Mouse (Mus musculus): ENCODE measurements around the gene Gm17455.

Gm17455 gene

DNA sequence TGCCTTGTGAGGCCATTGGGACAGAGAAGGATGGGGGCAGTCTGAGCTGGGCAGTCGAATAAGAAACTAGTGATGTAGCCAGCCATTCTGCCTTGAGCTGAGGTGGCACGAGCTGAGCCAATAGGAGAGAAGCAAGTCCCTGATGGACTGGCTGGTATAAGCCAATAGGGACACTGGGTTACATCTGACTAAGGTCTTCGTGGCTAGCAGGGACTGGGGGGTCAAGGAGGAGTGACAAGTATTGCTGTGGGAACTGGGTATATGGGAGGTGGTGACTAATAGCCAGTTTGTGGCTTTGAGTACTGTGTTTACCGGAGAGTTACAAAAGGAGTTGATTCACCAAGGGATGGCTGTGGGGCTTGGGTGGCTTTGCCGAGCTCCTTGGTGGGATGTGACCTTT lies 3.9 kb upstream of the Gm17455 start:
- ChIA-PET CTCF (interaction anchor here in 1 of 4 experiments (0.7 kb wide), 1 partner anchor 17 kb away, joined by 3 read pairs; no protein-coding TSS in a partner anchor), POLR2A (no interaction called here)

DNA sequence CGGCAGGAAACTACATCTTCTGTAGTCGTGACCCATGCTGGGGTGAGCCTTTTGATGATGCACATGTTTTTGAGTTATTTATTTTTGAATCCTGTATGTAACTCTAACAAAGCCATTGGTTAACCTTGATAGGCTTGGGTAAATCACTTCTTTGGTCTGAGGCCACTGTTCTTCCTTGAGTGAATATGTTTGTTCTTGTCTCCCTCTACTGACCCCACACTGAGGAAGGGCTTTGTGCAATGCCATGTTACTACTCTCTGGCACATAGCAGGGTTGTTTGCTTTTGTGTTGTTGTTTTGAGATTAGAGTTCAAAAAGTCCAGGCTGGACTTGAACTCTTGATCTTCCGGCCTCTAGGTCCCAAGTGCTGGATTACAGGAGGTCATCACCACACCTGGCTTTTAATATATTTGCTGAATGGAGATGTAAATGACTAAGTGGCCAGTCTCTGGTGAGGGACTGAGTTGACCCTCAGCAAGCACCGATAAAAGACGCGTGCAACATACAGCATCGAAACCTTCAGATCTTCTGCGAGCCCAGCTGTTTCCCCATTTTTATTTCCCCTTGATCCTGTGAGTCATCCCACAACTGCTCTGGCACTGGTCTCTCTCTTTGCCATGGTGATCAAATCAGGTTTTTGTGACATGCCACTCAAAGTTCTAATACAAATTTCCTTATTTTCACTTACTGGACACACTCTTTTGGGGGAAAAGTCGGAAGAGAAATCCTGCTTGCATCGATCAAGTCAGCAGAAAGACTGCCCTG lies 1.3 kb upstream of the Gm17455 start:
- POLR2A ChIA-PET, result no interaction called here
- CTCF ChIA-PET, result no interaction called here

DNA sequence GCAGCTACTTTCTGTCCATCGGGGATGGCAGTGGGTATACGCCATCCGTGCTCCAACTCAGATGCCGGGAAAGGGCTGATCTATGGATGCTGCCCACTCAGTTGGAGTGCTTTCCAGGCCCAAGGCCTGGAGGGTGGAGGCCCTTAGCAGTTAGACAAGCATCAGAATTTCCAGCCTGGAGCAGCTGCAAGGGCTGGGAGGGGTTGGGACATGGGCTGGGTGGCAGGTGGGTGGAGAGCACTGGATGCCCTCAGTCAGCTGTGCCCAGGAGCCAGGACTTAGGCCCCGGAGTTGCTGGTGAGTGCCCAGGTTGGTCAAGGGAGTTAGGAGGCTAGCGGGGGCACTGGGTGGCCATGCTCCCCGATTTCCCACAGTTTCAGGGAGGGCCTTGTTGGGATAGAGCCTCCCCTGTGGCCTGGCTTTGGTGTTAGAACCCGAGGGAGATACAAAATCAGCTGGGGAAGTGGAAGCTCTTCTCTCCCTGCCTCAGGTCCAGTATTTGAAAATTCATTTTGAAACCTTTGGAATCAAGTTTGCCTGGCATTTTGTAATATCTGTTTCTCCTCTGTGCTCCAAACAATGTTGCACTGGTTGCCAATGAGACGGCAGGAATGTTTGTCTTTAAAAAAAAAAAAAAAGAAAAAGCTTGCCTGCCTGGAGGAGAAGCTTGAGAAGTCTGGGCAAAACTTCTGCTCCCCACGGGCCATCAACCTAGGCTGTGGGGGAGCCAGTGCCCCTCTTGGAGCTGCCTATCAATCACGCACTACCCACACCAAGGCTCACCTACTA lies 1.2 kb downstream of the Gm17455 start:
- POLR2A ChIA-PET, result interaction anchor here in 2 of 4 experiments (0.7 to 1.0 kb wide), 2 partner anchors 54 to 288 kb away, joined by 3 to 4 read pairs; partner anchors contain the start of gene Vsir (in 1 of the 2)
- CTCF ChIA-PET, result interaction anchor here in 2 of 4 experiments (0.8 to 1.2 kb wide), 3 partner anchors 29 to 296 kb away, joined by 3 to 4 read pairs (median 3); no protein-coding TSS in a partner anchor

- ChIA-PET CTCF (interaction anchor here in 2 of 4 experiments (0.6 to 1.9 kb wide), 6 partner anchors 58 to 374 kb away, joined by 3 to 8 read pairs (median 5); no protein-coding TSS in a partner anchor), POLR2A (interaction anchor here in 1 of 4 experiments (0.6 kb wide), 1 partner anchor 15 kb away, joined by 4 read pairs; no protein-coding TSS in a partner anchor)
Measured at GRCm38 (mm10) chr10:60405460-60406177, 6.1 kb downstream of the Gm17455 start.

DNA sequence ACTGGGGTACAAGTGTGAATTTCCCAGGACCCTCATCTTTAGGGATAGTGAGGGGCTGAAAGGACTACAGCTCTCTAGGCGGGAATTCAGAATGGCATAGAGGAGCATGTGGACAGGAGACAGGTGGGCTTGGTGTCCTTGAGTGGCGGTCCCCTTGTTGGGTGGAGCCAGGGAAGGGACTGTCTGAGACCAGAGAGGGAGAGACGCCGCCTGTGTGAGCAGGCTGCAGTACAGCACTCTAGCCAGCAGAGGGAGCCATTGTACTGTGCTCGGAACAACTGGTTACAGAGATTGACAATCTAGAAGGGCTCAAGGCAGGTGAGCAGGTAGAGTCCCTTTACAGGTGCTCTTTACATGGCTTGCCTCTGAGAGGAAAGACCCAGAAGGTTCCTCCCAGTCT lies 8.3 kb downstream of the Gm17455 start:
- POLR2A ChIA-PET, result interaction anchor here in 1 of 4 experiments (0.6 kb wide), 1 partner anchor 108 kb away, joined by 3 read pairs; no protein-coding TSS in a partner anchor
- CTCF ChIA-PET, result interaction anchor here (0.6 to 1.7 kb wide), 11 partner anchors 14 to 664 kb away, joined by 3 to 8 read pairs (median 3); no protein-coding TSS in a partner anchor

GRCm38 (mm10) chr10:60411794-60412193 lies 12.3 kb downstream of the Gm17455 start:
- ChIA-PET POLR2A (no interaction called here), CTCF (interaction anchor here (0.5 to 2.6 kb wide), 11 partner anchors 11 to 349 kb away, joined by 3 to 17 read pairs (median 5); partner anchors contain the start of genes Slc29a3 (in 1 of the 4) and Vsir (in 1 of the 4))

DNA sequence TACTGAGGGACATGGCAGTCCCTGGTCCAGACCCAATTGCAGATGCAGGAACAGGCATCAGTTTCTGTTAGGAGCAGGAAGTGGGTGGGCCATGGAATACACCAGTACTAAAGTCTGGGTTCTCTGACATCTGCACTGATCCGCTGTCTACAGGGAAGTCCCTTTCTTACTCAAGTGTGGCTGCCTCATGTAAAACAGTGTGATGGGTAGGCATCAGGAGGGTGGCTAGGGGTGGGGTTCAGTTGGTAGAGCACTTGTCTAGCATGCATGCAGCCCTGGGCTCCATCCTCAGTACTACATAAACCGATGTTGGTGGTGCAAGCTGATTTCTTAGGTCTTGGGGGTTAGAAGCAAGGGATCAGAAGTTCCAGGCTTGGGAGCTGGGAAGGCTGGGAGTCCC lies 14.2 kb downstream of the Gm17455 start:
- ChIA-PET POLR2A (interaction anchor here in 1 of 4 experiments (0.8 kb wide), 1 partner anchor 63 kb away, joined by 3 read pairs; no protein-coding TSS in a partner anchor), CTCF (interaction anchor here in 3 of 4 experiments (0.7 to 2.3 kb wide), 4 partner anchors 81 to 339 kb away, joined by 3 to 6 read pairs (median 4); partner anchors contain the start of gene Slc29a3 (in 1 of the 3))

DNA sequence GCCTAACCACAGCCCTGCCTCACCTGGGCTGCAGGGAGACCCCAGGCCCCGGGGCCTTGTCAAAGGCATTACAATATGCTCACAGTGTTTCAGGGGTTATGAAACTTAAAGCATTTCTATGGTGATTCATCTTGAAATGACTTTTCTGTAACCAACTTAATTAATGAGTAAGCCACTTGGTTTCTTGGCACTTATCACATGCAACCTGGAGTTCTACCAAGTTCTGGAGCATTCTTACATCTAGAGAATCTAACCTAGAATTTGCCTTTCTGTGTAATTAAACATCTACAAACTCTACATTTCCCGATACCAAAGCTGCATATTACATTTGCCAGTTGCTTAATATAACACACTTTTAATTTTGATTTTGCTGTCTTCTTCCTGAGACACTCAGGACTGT lies 17.5 kb downstream of the Gm17455 start:
- ChIA-PET CTCF (interaction anchor here in 3 of 4 experiments (0.6 to 2.3 kb wide), 7 partner anchors 50 to 630 kb away, joined by 3 to 8 read pairs (median 4); no protein-coding TSS in a partner anchor), POLR2A (no interaction called here)

GRCm38 (mm10) chr10:60418137-60418536 lies 18.6 kb downstream of the Gm17455 start:
- ChIA-PET POLR2A (interaction anchor here in 1 of 4 experiments (1.0 kb wide), 1 partner anchor 113 kb away, joined by 3 read pairs; no protein-coding TSS in a partner anchor), CTCF (interaction anchor here (0.6 to 3.3 kb wide), 19 partner anchors 11 to 342 kb away, joined by 3 to 15 read pairs (median 5); partner anchors contain the start of gene Vsir (in 1 of the 4))

GRCm38 (mm10) chr10:60419624-60420023 lies 20.1 kb downstream of the Gm17455 start:
- ChIA-PET POLR2A (interaction anchor here in 1 of 4 experiments (0.7 to 1.1 kb wide), 2 partner anchors 11 to 13 kb away, joined by 3 read pairs; no protein-coding TSS in a partner anchor), CTCF (interaction anchor here in 3 of 4 experiments (0.7 to 3.3 kb wide), 12 partner anchors 10 to 341 kb away, joined by 3 to 15 read pairs (median 4); no protein-coding TSS in a partner anchor)

GRCm38 (mm10) chr10:60422756-60423155 lies 23.2 kb downstream of the Gm17455 start:
- CTCF ChIA-PET, result interaction anchor here (0.5 to 2.5 kb wide), 15 partner anchors 9 to 751 kb away, joined by 3 to 10 read pairs (median 3); no protein-coding TSS in a partner anchor
- POLR2A ChIA-PET, result interaction anchor here in 2 of 4 experiments (0.5 to 1.0 kb wide), 2 partner anchors 330 to 723 kb away, joined by 3 to 7 read pairs; partner anchors contain the start of gene Slc29a3 (in 1 of the 2)

DNA sequence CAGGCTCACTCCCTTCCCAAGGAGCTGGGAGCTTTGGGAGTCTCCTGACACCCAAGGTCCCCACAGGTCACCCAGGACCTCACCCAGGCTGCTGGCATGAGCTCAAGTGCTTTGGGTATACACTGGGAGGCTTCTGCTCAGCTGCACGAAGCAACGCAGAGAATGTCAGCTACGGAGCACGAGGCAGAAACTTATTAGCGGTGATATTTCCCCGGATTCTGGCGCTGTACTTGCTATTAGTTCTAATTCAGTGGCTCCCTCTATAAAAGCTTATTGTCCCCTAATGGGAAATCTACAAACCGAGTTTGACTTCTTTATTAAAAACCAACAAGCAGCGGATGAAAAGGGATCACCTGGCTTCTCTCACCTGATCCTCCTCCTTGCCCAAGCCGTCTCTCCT lies 30.5 kb downstream of the Gm17455 start:
- ChIA-PET POLR2A (interaction anchor here in 1 of 4 experiments (1.0 kb wide), 1 partner anchor 10 kb away, joined by 3 read pairs; no protein-coding TSS in a partner anchor), CTCF (interaction anchor here (0.6 to 2.8 kb wide), 6 partner anchors 11 to 330 kb away, joined by 3 to 15 read pairs (median 3); partner anchors contain the start of gene Slc29a3 (in 1 of the 4))

GRCm38 (mm10) chr10:60430591-60430990 lies 31.1 kb downstream of the Gm17455 start:
- CTCF ChIA-PET, result interaction anchor here in 3 of 4 experiments (0.6 to 2.8 kb wide), 4 partner anchors 12 to 330 kb away, joined by 3 to 15 read pairs (median 8); no protein-coding TSS in a partner anchor
- POLR2A ChIA-PET, result interaction anchor here in 1 of 4 experiments (0.6 to 1.0 kb wide), 2 partner anchors 11 to 56 kb away, joined by 3 to 5 read pairs; no protein-coding TSS in a partner anchor

GRCm38 (mm10) chr10:60432679-60433078 lies 33.2 kb downstream of the Gm17455 start:
- CTCF ChIA-PET, result interaction anchor here in 3 of 4 experiments (0.5 to 1.9 kb wide), 6 partner anchors 13 to 310 kb away, joined by 3 to 9 read pairs (median 4); no protein-coding TSS in a partner anchor
- POLR2A ChIA-PET, result interaction anchor here in 3 of 4 experiments (0.6 to 1.4 kb wide), 6 partner anchors 13 to 632 kb away, joined by 3 read pairs; no protein-coding TSS in a partner anchor

DNA sequence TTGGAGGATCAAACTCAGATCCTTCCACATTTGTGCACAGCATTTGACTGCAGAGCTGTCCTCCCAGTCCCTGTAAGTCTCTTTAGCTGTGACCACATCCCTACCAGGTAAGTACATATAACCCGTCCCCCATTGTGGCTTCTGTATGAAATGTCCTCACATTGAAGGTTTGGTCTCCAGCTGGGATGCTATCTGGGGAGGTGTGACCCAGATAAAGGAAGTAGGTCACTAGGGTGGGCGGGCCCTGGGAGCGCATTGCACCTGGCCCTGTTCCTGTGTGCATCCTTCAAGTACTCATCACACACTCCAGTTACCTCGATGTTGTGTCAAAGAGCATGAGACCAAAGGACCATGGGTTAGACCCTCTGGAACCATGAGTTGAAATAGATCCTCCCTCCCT lies 42.8 kb downstream of the Gm17455 start:
- ChIA-PET CTCF (interaction anchor here in 2 of 4 experiments (0.6 to 1.2 kb wide), 4 partner anchors 13 to 281 kb away, joined by 3 to 5 read pairs (median 3); no protein-coding TSS in a partner anchor), POLR2A (no interaction called here)

- POLR2A ChIA-PET, result no interaction called here
Measured at GRCm38 (mm10) chr10:60443078-60443477, 43.6 kb downstream of the Gm17455 start.

GRCm38 (mm10) chr10:60445031-60445593 lies 45.6 kb downstream of the Gm17455 start:
- POLR2A ChIA-PET, result no interaction called here

More at GRCm38 (mm10) chr10:60443078-60443477, 43.6 kb downstream of the Gm17455 start:
- CTCF ChIA-PET, result interaction anchor here in 2 of 4 experiments (1.0 to 1.2 kb wide), 4 partner anchors 13 to 280 kb away, joined by 3 to 5 read pairs (median 4); no protein-coding TSS in a partner anchor

More at GRCm38 (mm10) chr10:60445031-60445593, 45.6 kb downstream of the Gm17455 start:
- CTCF ChIA-PET, result interaction anchor here in 3 of 4 experiments (0.6 to 2.3 kb wide), 8 partner anchors 13 to 313 kb away, joined by 3 to 7 read pairs (median 4); no protein-coding TSS in a partner anchor
